Mouse (Mus musculus) bone marrow macrophage, adult 2 months (primary cell): ENCODE results near the gene Ypel3.

Experiments used
- CTCF ChIP-seq: IDR thresholded peaks from 2 replicates; pipeline ENCODE4 v1.5.1; 2012; ENCODE audit warnings: low read depth, mild to moderate bottlenecking, low read length, moderate library complexity
- POLR2A ChIP-seq: IDR thresholded peaks from 2 replicates; pipeline ENCODE4 v1.6.1; 2012; ENCODE audit warnings: mild to moderate bottlenecking, low read depth, low read length, borderline replicate concordance

DNA sequence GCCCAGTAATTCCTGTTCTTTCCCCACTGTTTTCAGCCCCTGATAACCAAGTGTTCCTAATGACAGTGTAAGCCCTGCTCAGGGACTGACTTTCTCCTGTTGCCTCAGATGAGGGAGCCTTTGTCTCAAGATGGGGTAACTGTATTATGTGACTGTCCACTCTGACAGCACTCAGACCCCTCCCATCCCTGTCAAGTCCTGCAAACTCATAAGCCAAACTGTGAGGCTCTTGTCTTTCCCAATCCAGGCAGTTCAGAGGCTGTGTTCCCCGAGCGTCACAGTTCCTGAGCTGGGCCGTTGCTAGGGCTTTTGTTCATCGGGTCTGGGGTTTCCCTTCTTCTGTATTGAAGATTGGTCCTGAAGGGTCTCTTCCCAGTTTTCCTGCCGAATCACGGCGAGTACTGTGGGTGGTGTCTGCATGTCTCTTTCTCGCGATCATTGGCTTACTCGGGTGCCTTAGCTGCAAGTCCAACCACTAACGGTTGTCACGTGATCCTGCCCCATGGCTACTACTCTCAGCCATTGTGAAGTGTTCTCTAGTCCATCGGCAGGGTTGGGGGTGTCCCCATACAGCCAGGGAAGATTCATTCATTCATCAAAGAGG lies 36.5 kb upstream of the Ypel3 start:
- TF ChIP-seq CTCF: no peak
- TF ChIP-seq POLR2A: no peak
